Mouse (Mus musculus) megakaryocyte-erythroid progenitor cell, adult 5-6 weeks (primary cell): ENCODE measurements at regions not wholly inside any gene's neighbourhood (a gene's known extent, or its start where the extent isn't known, plus 50 kb on each side); places are given as distances from the start of the nearest gene placed in this dataset.
A peak's percentile ranks its signal among the peaks of the same experiment; 100 is the strongest.

Experiments
- ATAC-seq: replicated peaks from 2 replicates; pipeline ENCODE4 v1.8.0; 2016; ENCODE audit warnings: mild to moderate bottlenecking, inconsistent platforms; ENCODE audit not compliant: severe bottlenecking, poor library complexity, low FRiP score, low TSS enrichment

DNA sequence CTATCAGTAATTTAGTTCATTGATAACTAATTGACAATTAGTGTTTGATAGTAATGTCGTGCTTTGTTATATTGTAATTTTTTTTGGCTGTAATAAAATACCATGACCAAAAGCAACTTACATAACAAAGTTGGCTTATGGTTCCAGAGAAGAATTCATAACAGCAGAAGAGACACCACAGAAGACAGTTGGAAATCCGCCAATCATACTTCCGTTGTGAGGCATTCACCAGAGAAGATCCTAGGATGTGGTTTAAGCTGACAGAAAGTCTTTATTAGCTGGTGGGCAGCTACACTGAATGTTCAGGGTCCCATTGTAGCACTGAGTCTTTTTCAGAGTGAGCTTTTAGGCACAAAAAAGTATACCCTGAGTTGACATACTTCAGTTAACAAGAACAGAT lies 109.9 kb downstream of the Sec23a start:
- ATAC-seq: no peak

DNA sequence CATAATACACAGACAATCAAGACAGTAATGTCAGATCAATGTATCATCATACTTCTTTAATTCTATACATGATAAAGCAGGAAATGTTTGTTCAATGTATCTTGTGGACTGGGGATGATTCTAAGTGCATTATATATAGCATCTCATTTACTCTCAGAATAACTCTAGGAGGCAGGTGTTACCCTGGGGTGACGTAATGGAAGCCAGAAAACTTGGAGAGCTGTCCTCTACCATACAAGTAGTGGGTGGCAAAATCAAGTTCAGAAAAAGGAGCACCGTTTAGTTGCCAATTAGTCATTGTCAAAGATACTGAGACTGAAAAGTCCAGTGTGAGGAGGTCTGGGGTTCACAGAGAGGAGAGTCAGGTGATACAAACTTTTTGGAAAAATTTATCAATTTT lies 136.0 kb downstream of the Sec23a start:
- no peak for ATAC-seq

DNA sequence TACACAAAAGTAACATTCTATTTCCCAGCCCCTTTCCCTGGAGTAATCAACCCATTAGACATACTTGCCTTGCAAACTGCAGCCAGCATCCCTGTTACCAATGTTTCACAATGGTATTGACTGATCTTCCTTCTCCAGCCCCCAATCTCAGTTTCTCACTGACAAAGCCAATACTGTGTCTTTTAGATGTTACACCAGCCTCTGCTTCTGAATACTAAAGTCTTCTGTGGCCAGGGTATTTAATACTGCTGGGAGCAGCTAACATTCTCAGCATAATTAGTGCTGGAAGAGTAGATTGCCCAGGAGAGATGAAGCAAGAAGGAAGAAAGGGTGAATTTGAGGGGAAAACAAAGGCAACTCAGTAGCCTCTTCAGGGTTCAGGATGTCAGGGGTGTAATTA lies 139.4 kb downstream of the Sec23a start:
- ATAC-seq: no peak

DNA sequence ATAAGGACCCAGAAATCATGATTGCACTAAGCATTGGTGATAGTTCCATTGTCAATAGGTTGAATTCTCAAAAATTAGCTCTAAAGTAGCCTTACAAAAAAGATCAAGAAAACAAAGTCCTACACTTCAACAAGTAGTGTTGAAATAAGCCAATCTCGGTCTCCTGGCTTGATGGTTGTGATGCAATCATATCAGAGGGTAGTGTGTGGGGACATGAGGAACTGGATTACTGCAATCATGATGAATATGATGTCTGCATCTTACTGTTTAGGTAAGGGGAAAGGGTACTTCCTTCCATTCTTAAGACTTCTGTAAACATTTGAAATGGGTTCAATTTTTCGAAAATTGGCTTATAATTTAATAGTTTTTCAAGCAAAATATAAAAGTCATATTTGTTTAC lies 155.3 kb downstream of the Sec23a start:
- no peak for ATAC-seq

DNA sequence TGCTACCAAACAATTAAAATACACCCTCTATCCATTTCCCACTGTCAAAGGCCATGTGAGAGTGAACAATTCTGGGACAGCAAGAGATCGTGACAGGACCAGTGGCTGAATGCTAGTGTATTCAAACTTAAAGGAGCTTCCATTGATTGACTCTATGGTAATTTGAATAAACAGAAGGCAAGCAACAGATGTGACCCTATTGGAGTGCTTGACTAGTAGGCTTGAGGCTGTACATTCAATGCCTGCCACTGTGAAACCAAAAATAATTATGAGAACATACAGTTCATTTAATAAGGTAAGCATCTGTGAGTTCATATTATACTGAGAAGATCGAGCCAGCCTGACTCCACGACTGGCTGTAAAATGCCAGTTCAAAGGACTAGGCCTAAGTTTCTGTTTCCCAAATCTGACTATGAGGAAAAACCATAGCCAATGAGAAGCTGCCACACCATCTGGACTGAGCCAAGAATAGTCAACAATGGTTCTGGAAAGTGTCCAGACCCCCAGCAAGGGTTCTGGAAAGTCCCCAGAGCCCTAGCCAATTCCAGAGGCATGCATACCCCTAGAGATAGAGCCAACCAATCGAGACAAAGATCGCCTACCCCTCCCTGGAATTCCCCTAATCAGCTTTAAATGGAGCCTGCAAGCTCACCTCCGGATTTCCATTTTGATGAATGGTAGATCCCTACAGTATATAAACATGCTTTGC lies 160.0 kb downstream of the Sec23a start:
- no peak for ATAC-seq

DNA sequence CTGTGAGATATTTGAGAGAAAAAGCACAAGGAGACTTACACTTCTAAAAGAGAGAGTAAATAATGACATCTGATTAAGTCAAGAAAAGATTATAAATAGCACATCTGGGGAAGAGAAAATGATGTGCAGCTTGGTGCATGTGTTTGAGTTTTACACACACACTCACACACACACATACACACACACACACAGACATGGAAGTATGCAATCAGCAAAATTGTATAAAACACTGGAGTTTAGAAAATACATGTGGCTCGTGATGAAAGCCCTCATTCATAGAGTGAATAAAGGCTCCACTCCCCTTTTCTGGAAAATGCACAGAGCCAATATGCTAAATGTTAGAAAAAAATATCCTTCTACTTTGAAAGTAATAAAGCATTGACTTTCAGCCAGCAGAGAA lies 182.2 kb downstream of the Sec23a start:
- ATAC-seq: no peak

DNA sequence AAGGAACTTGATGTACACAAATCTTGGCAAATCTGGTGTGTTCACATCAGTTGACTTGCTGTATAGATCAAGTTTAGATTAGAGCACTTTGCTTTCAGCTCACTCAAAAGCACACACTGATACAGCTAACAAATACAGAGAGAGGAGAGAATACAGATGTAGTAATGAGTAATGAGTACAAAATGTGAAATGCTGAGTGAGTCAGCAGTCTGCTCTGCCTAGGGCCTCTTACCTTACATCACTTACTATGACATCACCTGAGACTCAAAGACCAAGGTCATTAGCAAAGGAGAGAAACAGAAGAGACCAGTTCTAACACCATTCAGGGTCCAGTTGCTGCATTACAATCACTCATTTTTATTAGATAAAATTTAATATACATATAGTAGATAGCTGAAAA lies 184.0 kb downstream of the Sec23a start:
- no peak for ATAC-seq

DNA sequence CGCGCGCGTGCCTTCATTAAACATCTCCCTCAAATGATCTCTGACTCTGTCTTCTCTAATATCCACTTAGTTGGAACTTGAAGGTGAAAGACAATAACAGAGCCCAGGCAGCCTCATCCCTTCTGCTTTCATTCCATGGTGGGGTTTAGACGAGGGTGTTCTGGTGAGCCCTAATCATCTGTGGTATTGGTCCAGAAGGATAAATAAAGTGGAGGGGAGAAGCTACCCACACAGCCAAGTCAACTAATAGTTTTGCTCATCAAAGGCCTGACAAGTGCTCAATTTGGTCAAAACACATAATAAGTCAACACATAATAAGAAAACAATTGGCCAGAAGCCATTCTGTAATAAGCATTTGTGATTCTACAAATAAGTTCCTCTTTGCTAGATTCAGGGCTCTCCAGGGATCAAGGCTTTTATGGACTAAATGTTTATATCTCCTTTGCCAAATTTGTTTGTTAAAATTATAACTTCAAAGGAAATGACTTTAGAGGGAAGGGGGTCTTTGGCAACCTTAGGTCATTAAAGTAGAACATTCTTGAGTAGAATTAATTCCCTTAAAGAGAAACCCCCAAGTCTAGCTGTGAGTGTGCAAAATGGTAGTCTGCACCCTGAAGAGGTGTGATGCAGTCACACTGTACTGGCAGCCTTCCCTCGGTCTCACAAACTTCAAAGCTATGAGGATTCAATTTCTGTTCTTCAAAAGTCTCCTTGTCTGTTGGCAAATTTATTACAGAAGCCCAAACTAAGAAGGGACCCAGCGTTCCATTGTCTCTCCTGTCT lies 186.5 kb downstream of the Sec23a start:
- no peak for ATAC-seq

DNA sequence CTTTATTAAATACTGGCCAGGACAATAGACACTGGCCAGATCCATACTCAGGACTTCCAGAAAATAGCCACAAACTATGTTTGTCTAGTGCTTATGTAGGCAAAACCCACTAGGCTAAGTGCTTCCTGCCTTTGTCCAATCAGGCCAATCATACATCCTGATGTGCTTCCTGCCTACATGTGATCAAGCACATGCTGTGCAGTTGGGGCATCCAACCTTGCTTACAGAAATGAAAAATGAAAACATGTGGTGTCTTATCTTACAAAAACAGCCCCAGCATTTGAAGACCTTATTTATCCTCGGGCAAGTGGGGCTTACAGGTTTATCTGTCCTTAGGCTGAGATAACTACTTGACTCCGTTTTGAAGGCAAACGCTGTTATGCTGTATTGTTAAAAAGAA lies 188.8 kb downstream of the Sec23a start:
- peak; percentile 95 for ATAC-seq

DNA sequence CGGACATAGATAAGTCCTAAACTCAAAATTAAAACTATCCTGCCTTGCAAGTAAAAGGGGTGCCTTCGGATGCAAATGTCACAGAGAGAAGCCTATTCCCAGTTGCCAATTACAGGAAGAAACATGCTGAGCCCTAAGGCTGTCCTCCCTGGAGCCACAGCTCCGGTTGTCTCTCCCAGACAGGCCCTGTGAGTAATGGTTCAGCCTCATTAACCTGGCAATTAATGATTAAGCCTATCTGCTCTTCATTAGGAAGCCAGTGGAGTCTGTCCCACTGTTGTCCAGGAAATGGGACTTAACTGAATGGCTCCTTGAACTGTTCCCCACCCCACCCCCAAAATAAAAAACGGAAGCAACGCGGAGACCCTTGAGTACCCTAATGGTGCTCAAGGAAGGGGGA lies 207.7 kb downstream of the Sec23a start:
- ATAC-seq: no peak

DNA sequence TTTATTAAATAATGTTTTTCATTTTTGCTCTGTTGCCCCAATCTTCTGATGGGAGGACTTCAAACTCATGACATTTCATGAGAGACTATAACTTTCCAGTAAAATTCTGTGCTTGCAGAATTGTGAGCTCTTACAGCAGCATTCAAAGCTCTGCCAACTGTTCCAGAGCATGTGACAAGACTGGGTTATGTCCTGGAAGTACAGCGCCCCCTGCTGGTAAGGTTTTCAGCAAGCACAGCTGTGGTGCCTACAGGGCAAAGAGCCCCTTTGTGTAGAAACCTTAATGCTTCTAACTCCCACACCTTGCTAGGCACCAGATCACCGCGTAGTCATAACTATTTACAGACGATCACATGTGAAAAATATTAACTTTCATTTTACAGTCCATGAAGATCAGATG lies 209.4 kb downstream of the Sec23a start:
- peak; percentile 87 for ATAC-seq
